Mouse (Mus musculus): ENCODE data around the gene Fbxl13. TPM values are rescaled to one million over a fixed set of nuclear protein-coding genes. Genes with fewer than 3 reads are reported as not detected.

Fbxl13 gene
- total RNA-seq, 2 experiments from 2014 or later, result 0.33 to 0.36 TPM

DNA sequence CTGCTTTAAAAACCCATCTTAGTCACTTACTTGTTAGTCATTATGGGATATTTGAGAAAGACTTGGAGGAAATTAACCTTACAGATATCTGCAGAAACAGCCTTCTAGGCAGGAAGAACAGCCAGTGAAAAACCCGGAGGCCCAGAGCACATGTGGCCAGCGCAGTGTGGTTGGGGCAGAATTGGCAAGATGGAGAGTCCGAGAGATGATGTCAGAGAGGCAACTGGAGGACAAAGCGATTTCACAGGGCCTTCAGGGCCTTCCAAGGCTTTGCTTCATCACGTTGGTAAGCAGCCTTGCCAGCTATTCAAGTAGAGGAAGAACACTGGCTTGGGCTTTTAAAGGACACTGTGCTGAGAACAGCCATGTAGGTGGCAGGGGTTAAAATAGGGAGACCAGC lies 112.5 kb downstream of the Fbxl13 start:
- DNase-seq (ENCODE audit: low spot score in 2 of 2), result no peak
- intact Hi-C loops (cut with DNase I), result no loop called here

DNA sequence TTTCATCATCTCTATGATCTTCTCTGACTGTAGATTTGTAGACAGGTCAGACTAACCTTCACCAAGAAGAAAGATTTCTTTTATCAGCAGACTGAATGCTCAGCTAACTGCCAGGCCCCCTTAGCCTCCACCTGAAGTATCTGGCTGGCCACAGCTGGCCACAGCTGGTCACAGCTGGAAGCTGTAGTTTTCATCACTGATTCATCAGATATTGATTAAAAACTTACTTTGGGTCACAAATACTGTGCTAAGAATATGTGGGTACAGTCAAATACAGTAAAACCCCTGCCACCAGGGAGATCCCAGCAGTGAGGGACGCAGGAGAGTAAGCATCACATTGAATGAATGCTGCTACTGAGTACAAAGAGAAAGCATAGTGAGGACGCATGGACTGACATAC lies 113.3 kb downstream of the Fbxl13 start:
- intact Hi-C loops (cut with DNase I), result no loop called here

DNA sequence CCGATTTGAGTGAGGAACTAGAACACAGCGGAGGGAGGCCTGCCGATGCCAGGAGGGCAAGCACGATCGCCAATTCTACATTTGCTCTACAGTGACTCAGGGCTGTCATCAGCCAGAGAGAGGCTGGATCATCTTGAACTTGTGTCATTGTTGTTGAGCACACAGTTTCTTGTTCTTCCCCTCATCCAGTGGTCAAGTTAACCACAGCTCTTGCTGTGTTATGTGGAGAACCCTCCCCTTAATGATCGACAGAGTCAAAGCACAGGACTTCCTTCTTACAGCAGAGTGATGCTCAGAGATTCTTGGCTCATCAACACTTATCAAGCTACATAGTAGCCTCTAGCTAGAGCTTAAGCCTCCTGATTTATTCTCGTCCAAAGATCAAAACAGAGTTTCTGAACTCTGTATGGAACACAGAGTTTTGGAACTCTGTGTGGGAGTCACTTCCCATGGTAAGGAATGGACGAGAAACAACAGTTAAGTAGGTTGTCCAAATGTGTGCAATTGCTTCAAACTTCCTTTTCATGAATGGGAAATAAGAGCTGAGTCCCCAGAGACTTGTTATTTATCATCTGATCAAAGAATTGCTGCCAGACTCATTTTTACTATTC lies 116.2 kb downstream of the Fbxl13 start:
- intact Hi-C loops (cut with DNase I), result no loop called here
- DNase-seq (ENCODE audit: low spot score in 2 of 2), result no peak

More for the DNA sequence above, 113.3 kb downstream of the Fbxl13 start:
- DNase-seq (ENCODE audit: low spot score in 2 of 2), result no peak

DNA sequence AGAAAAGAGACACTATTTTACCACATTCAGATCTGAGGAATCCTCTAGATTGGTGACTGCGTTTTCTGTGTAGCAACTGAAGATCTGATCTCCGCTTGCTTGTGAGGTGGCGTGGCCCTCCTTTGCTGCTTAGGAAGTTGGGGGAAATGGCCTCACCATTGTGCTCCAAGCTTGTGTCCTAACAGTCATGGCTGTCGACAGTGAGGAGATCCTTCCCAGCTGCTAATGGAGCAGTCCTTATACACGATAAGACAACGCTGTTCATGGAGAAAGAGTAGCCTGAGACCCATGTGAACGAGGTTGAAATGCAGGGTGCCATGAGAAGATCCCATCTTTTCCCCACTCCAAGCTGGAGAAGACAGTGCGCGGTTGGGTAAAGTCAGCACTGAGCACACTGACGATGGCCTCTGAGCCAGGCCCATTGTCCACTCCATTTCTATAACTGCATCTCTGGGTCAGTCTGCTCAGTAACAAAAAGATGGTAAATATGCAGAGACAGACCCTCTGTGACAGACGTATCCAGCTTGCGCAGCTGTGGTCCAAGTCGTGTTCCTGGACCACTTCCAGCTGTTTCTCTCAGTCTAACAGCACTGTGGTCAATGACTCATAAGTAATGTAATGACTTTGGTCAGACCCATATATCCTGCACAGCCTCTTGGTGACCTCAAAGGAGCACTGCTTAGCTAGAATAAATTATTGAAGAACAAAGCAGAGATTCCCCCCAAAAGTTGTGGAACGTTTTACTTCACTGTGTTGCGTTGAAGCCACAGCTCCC lies 117.2 kb downstream of the Fbxl13 start:
- intact Hi-C loops (cut with DNase I), result no loop called here
- no peak for DNase-seq (ENCODE audit: low spot score in 2 of 2)

DNA sequence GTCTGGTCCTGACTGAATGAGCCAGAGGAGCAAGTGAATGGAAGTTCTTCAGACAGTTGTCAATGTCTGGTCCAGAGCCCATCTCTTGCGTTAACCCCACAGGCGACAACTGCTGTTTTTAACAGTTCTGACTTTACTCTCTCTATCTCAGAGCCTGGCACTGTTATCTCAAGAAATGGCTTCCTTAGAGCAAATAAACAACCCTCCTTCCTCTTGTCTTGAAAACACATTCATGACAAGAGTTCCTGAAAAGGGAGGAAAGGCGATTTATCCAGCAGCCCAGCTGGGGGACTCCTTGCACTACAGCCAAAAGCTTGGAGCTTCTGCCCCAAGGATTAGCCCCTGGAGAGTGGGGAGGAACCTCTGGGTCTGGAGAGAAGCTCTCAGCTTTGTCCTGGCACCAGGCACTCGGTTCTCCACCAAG lies 117.9 kb downstream of the Fbxl13 start:
- no peak for DNase-seq (ENCODE audit: low spot score in 2 of 2)
- intact Hi-C loops (cut with DNase I), result no loop called here

DNA sequence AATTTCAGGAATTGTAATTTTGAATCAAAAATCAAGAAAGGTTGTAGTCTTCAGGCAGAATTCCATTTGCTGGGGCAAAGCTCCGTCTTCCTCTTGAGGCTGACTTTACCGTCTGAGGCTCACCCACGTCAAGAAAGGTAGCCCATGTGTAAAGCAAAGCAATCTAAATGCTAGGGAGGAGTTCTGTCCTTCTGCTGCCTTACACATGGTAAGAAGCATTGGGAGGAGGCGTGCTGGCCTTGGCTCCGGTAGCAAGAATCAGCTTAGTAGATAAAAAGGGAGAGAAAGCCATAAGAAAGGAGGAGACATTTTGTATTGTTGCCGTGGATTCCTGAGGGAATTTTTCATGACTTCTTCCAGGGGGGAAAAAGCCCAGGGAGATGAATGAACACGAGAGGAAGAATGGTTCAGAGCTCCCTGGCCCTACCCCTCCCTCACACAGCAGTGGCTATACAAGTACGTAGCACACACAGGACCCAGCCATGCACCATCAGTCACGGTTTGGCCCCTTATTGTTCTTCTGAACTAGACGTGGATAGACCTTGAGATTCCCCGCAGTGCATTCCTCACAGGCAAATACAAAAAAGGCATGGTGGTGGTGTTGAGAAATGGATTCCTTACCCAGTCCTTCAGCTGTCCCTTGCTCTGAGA lies 118.5 kb downstream of the Fbxl13 start:
- DNase-seq (ENCODE audit: low spot score in 2 of 2), result no peak

DNA sequence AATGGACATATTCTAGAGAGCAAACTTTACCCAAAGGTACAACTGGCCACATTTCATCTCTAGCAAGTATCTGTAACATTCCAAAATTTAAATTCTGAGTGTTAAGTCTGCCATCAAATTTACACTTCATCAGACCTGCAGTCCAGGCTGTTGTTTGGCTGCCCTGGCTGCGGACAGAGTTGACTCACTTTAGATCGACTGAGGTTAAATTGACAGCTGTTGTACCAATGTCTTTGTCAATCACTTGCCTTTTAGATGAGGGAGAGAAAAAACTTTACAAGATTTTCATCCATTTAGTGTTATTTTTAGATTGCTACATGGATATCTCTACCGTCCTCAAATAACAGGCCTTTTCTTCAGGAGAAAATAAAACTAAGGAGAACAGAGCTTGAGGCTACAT lies 126.3 kb downstream of the Fbxl13 start:
- intact Hi-C loops (cut with DNase I), result no loop called here
- DNase-seq (ENCODE audit: low spot score in 2 of 2), result no peak

More for the DNA sequence above, 118.5 kb downstream of the Fbxl13 start:
- intact Hi-C loops (cut with DNase I), result no loop called here

DNA sequence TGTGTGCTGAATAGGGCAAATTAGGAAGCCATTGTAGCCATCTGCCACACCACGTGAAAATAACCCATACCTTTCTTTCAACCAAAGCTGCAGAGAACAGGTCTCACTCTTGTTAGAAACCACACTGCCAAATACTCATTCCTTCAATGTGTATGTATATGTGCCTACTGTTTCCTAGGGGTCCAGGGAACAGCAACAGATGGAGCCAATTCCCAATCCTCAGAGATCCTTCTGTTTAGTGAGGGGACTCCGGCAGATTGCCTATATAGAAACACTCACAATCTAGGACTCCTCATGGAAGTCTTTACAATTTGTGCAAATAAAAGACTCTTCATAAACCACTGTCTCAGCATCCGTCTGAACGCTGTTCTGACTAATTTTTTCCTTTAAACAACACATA lies 127.2 kb downstream of the Fbxl13 start:
- DNase-seq (ENCODE audit: low spot score in 2 of 2), result no peak
- intact Hi-C loops (cut with DNase I), result no loop called here

DNA sequence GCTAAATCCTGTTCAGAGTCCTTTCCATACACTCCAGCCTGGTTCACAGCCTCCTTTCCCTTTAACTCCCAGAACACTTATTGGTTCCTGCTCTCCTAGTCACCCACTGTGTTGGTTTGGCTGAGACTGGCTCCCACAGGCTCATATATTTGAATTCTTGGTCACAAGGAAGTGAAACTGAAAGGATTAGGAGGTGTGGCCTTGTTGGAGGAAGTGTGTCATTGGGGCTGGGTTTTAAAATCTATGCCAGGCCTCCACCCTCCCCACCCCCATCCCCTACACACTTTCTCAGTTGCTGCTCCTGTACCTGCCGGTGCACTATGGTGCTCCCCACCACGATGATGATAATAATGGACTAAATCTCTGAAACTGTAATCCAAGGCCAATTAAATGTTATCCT lies 127.9 kb downstream of the Fbxl13 start:
- intact Hi-C loops (cut with DNase I), result no loop called here
- DNase-seq (ENCODE audit: low spot score in 2 of 2), result no peak

DNA sequence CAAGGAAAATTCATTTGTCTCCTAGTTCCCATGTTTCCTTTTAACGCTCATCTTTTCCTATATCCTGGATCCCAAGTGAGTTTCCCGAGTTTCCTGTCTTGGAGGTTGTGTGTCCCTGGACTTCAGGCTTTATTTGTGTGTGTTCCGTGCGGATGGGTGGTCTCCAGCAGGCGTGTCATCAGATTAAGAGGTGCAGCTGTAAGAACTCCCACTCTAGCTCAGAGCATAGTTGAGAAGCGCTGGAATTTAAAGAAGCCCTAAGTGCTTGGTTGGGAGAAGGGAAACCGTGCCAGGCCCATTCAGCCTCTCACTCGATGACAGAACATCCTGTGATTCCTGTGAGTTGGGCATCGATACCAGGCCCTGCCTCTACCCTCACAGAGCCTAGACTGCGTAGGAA lies 132.1 kb downstream of the Fbxl13 start:
- DNase-seq (ENCODE audit: low spot score in 2 of 2), result no peak
- intact Hi-C loops (cut with DNase I), result no loop called here

DNA sequence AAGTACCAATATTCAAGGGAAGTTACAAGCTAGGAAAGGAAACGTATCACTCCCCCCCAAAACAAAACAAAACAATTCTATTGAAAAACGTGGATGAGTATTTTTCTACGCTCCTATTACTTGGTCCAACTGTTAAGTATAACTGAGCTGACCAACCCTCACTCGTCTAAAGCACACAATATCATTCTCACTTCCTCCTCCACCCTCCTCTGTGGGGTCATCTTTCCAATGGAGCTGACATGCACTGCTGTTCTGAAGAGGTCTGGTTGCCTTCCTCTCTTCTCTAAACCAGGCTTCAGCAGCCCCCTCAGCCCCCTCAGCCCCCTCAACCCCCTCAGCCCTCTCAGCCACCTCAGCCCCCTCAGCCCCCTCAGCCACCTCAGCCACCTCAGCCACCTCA lies 135.6 kb downstream of the Fbxl13 start:
- intact Hi-C loops (cut with DNase I), result no loop called here
- DNase-seq (ENCODE audit: low spot score in 2 of 2), result no peak

DNA sequence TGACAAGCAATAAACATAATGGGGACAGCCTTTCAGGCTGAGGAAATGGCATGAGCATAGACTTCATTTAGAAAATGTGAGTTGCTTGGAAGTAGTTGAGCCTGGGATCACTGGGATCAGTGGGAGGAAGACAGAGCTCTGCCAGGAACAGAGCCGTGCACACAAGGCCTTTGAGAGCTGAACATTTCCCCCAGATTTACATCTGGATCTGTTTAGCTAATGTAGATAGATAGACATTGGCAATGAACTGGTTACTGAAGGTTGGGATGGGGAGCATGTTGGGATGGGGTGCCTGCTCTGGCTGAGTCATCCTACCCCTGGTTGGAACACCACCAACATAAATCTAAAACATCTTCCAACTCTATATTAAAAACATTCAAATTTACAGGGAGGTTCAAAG lies 138.5 kb downstream of the Fbxl13 start:
- DNase-seq (ENCODE audit: low spot score in 2 of 2), result no peak
- intact Hi-C loops (cut with DNase I), result no loop called here

DNA sequence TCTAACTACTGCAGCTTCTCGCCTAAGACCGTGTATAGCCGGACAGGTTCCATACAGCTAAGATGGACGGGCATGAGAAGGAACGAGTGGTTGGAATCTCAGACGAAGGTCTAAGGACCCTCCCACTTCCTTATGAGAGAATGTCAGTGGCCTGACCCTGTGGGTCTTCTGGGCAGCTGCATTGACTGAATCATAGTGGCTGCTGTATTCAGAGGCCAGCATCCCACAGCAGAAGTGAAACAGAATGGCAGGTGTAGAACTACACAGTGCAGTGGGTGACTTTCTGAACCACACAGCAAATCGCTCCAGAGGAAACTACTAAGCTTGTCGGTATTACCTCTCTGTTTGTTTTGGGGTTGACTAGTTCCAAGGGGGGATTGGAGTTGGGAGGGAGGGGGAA lies 140.3 kb downstream of the Fbxl13 start:
- intact Hi-C loops (cut with DNase I), result no loop called here
- no peak for DNase-seq (ENCODE audit: low spot score in 2 of 2)

DNA sequence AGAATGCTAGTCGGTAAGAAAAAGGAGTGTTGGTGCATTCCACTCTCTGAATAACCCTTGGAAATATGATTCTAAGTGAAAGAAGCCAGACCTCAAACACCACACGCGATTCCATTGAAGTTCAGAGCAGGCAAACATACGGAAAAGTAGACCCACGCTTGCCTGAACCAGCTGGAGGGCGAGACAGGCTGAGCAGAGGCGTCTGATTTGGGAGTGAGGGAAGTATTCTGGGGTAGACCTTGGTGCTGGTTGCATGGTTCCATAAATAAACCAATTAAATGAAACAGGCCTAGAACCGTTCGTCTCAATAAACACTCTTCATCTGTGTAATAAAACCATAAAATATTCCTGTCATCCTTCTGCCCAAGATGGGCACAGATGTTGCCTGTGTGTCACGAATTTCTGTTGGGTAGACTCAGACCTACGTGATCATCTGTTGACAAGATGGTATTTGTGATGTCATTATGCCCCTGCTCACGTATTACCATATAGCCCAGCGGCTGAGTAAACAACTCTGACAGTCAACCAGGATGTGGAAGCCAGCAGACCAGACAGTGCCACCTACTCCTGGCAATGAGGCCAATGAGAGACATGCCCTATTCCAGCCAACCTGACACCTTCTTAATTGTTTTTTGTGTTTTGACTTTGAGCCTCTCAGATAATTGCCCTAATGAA lies 142.4 kb downstream of the Fbxl13 start:
- intact Hi-C loops (cut with DNase I), result no loop called here
- peak; percentile 23 to 54 for DNase-seq (ENCODE audit: low spot score in 2 of 2)

DNA sequence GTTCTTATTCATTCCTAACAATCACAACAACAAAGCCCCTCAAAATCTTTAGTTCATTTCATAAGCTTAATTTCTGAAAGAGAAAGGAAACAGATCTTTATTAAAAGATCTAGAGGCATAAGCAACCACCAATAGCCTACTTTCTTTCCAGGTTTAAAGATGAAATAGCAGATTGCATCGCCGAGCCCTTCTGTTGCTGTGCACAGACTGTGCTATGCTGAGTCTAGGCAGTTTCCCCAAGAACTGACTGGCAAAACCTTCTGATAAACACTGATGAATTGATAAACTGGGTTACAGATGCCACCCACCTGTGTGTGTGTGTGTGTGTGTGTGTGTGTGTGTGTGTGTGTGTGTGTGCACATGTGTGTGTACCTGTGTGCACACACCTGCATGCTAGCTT lies 144.5 kb downstream of the Fbxl13 start:
- intact Hi-C loops (cut with DNase I), result no loop called here
- DNase-seq (ENCODE audit: low spot score in 2 of 2), result no peak

DNA sequence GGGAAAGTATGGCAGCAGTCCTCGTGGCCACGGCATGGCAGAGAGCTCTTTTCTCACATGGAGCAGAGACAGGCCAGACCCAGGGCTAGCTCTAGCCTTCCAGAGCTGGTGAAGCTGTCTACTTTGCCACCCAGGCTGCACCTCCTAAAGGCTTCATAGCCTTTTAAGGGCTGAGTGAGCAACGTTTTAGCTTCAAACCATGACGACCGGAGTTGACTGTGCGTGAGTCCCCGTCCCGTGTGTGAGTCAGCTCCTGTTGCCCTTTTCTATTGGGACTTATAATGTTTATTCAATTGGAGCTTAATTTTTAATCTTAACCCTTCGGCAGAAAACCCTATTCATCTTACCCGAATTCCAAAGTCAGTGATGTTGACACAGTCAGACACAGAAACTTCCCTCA lies 145.3 kb downstream of the Fbxl13 start:
- no peak for DNase-seq (ENCODE audit: low spot score in 2 of 2)
- intact Hi-C loops (cut with DNase I), result no loop called here

DNA sequence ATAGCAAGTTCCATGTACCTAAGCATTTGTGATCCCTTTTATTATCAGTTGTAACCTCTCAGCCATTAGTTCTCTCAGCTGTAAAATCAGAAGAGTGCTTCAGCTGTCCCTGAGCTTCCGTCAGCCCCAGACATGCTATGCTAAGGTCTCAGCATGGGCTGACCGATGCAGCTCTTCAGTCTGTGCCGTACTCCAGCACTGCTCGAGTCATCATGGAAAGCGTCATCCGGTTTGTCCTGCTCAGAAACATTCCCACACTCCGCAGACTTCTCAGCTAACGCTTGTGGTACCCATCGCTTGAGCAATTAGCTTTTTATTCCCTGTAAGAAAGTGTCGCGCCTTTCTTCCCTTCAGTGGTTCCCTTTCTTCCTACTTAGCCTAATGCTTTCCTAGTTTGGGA lies 146.5 kb downstream of the Fbxl13 start:
- intact Hi-C loops (cut with DNase I), result no loop called here
- DNase-seq (ENCODE audit: low spot score in 2 of 2), result no peak

DNA sequence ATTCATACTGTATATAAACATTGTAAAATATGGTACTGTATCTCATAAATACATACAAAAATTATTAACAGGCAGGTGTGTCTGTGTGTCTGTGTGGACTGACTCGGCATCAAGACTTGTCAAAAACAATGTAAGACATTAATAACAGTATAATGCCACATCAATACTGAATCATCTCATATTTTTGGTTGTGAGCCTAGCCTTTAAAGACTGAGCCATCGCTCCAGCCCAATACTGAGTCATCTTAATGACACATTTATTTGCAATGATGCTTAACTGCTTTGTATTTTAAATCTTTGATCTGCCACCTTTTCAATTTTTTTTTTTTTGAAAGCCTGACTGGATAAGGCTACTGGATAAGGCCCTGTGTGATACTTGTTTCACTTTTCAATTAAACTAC lies 146.9 kb downstream of the Fbxl13 start:
- no peak for DNase-seq (ENCODE audit: low spot score in 2 of 2)
- intact Hi-C loops (cut with DNase I), result no loop called here

DNA sequence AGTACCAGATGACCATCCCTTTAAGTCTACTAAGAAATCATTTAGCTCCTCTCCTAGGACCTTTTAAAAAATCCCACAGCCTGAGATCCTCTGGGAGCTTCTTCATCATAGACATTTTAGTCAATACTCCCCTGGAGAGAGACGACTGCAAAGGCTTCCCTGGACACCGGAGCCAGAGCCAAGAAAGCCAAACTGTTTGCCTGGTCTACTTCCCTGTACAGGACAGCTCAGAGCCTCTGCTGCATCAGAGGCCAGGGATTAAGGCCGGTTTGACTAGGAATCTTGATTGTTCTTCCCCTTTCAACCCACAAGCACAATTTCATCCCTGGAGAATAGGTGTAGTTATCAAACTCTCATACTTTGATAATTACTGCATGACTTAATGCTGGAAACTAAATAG lies 148.6 kb downstream of the Fbxl13 start:
- no peak for DNase-seq (ENCODE audit: low spot score in 2 of 2)
- intact Hi-C loops (cut with DNase I), result no loop called here

DNA sequence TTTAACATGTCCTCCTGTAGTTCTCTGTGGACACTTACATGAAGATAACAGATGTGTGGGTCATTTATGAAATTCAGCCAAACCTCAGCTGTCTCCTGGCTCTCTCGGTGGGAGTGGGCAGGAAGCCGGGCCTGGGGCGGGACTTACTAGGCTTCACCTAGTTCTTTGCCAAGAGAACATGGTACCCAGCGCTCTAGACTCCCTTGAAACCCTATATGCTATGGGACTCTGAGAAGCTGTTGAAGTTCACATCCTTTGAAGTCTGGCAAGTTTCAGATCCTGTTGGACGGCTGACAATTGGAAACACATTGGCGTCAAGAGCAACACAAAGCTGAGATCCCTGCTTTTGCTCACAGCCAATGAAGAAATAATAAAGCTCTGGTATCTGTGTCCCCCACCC lies 149.1 kb downstream of the Fbxl13 start:
- intact Hi-C loops (cut with DNase I), result no loop called here

More for the DNA sequence above, 149.1 kb downstream of the Fbxl13 start:
- DNase-seq (ENCODE audit: low spot score in 2 of 2), result peak in 1 of 2 experiments; percentile 17

Data from left cerebral cortex, postnatal 14 days (tissue).